Mouse (Mus musculus) left cerebral cortex, adult 2 months (tissue): ENCODE measurements around the gene Cpt1c. TPM values are rescaled to one million over a fixed set of nuclear protein-coding genes. Genes with fewer than 3 reads are reported as not detected.

Experiments used
- DNase-seq, 2 experiments: peaks; one replicate each; pipeline ENCODE4 v3.0.0; 2021 to 2022; ENCODE audit warnings: low spot score in 2 of 2, mixed read lengths in 1 of 2; ENCODE audit errors: extremely low spot score in 1 of 2
- H3K27ac ChIP-seq: fragments of 200-600 bp; 2 replicates; pipeline ENCODE4 v1.8.1; 2022
- H3K4me3 ChIP-seq: fragments of 200-600 bp; 2 replicates; pipeline ENCODE4 v1.8.1; 2022
- CTCF ChIP-seq: fragments of 200-600 bp; IDR thresholded peaks from 2 replicates; pipeline ENCODE4 v1.8.1; 2022; ENCODE audit warnings: antibody characterized with exemption, mild to moderate bottlenecking, moderate library complexity
- intact Hi-C: fragments of 180-260 bp; cut with DNase I; formaldehyde crosslinking; loops from one replicate; pipeline ENCODE4 v1.15.1; 2025
- total RNA-seq, 2 experiments: library from RNA; stranded (reverse); gene quantifications; 2 replicates each; pipeline ENCODE4 v1.2.3; 2021

Cpt1c gene
- total RNA-seq, 2 experiments from 2014 or later, result 97.9 to 102 TPM

GRCm38 (mm10) chr7:44998501-44998955, 23.9 kb upstream of the Cpt1c start, which contains the start of gene Bcl2l12:
Gene Bcl2l12, minus strand, starts transcription at chr7:44998712.
- intact Hi-C loops, result loop anchor here (2.0 kb wide), 1 partner anchor 16 kb away; no protein-coding TSS in a partner anchor
- Histone ChIP-seq H3K4me3 (peak within 1 kb of the TSS; percentile 76), H3K27ac (peak within 1 kb of the TSS; percentile 75)
- no peak for DNase-seq
- no peak for TF ChIP-seq CTCF

- TF ChIP-seq CTCF, result no peak
- DNase-seq, result no peak
- Histone ChIP-seq H3K27ac (peak overlapping the region; percentile 75), H3K4me3 (peak overlapping the region; percentile 76)
- intact Hi-C loops, result loop anchor here (2.0 kb wide), 1 partner anchor 17 kb away; no protein-coding TSS in a partner anchor
Observed at GRCm38 (mm10) chr7:44997940-44998428, 23.3 kb upstream of the Cpt1c start.

- no peak for TF ChIP-seq CTCF
- intact Hi-C loops, result no loop called here
Observed at GRCm38 (mm10) chr7:44997231-44997939, 22.7 kb upstream of the Cpt1c start, which contains the start of gene Irf3. Gene Irf3, plus strand, starts transcription at chr7:44997648.

GRCm38 (mm10) chr7:44996672-44997071, 22.0 kb upstream of the Cpt1c start:
- DNase-seq, result no peak
- no peak for TF ChIP-seq CTCF
- intact Hi-C loops, result no loop called here
- H3K4me3 ChIP-seq, result peak overlapping the region; percentile 76
- H3K27ac ChIP-seq, result no peak overlapping the region

More at GRCm38 (mm10) chr7:44997231-44997939, 22.7 kb upstream of the Cpt1c start, which contains the start of gene Irf3:
- Histone ChIP-seq H3K27ac (peak within 1 kb of the TSS; percentile 76), H3K4me3 (peak within 1 kb of the TSS; percentile 76)
- DNase-seq, result peak; percentile 94 to 95

GRCm38 (mm10) chr7:44986879-44987718, 12.4 kb upstream of the Cpt1c start:
- Histone ChIP-seq H3K4me3 (peak overlapping the region; percentile 56), H3K27ac (peak overlapping the region; percentile 88)
- DNase-seq, result no peak
- TF ChIP-seq CTCF, result no peak
- intact Hi-C loops, result no loop called here

- Histone ChIP-seq H3K4me3 (peak within 1 kb of the TSS; percentile 97), H3K27ac (peak within 1 kb of the TSS; percentile 96)
- peak; percentile 95 to 98 for DNase-seq
- intact Hi-C loops, result no loop called here
- TF ChIP-seq CTCF, result no peak
Observed at GRCm38 (mm10) chr7:44986192-44986878, 11.7 kb upstream of the Cpt1c start, which contains the start of gene Prmt1. Gene Prmt1, minus strand, starts transcription at chr7:44986568.

- TF ChIP-seq CTCF, result peak; percentile 27
- intact Hi-C loops, result no loop called here
- Histone ChIP-seq H3K27ac (peak overlapping the region; percentile 96), H3K4me3 (peak overlapping the region; percentile 97)
- peak; percentile 43 to 62 for DNase-seq
Observed at GRCm38 (mm10) chr7:44985595-44986191, 11.0 kb upstream of the Cpt1c start.

- Histone ChIP-seq H3K27ac (no peak overlapping the region), H3K4me3 (no peak overlapping the region)
- DNase-seq, result no peak
- no peak for TF ChIP-seq CTCF
- intact Hi-C loops, result loop anchor here (5.0 kb wide), 1 partner anchor 83 kb away; no protein-coding TSS in a partner anchor
Observed at GRCm38 (mm10) chr7:44984833-44985164, 10.1 kb upstream of the Cpt1c start.

GRCm38 (mm10) chr7:44983944-44984832, 9.5 kb upstream of the Cpt1c start:
- no peak for DNase-seq
- TF ChIP-seq CTCF, result no peak
- H3K27ac ChIP-seq, result no peak overlapping the region
- no peak overlapping the region for H3K4me3 ChIP-seq
- intact Hi-C loops, result loop anchor here (5.0 kb wide), 1 partner anchor 83 kb away; no protein-coding TSS in a partner anchor

GRCm38 (mm10) chr7:44983085-44983484, 8.4 kb upstream of the Cpt1c start:
- peak; percentile 75 to 88 for DNase-seq
- H3K27ac ChIP-seq, result no peak overlapping the region
- no peak overlapping the region for H3K4me3 ChIP-seq
- peak; percentile 97 for TF ChIP-seq CTCF
- intact Hi-C loops, result loop anchor here (5.0 kb wide), 1 partner anchor 84 kb away; no protein-coding TSS in a partner anchor
